Mouse (Mus musculus) spleen, adult 12 weeks (tissue): ENCODE results near the gene Rpl18a.

Experiments
- DNase-seq: peaks from one replicate; pipeline ENCODE4 v3.0.0; 2022; ENCODE audit warnings: low spot score

Gene Rpl18a

GRCm38 (mm10) chr8:70880546-70880945, 16.7 kb downstream of the Rpl18a start:
- DNase-seq = no peak

DNA sequence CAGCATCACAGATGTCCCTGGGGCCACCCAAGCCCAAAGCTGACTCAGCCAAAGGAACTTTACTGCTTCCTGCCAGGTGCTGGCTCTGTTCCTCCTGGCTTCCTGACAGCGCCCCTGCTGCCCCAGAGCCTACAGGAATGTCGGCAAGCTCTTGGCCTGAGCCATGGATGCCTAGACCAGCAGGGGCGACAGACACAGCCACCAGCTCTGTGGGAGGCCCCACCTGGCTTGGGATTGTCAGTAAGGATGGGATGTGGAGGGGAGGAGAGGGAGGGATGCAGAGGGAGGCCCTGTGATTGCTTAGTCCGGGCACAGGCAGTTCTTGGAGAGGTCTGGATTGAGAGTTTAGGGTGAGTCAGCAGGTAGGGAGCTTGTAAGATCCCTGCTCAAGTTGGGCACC, 17.1 kb downstream of the Rpl18a start:
- no peak for DNase-seq

DNA sequence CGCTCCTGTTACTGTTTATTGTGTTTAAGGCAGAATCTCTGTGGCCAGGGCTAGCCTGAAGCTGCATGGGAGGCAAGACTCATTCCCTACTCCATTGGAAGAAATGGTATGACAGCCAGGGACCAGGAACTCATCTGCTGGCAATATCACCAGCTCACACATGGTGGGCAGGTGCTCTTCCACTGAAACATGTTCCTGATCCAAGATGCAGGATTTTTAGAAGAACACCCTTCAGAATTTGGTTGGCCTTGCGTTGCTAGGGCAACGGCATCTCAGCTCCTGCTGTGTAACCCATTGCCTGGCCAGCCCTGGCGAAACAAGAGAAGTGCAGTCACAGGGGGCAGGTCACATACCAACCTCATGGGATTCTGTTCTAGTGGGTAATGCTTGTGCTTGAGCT, 17.7 kb downstream of the Rpl18a start:
- no peak for DNase-seq

DNA sequence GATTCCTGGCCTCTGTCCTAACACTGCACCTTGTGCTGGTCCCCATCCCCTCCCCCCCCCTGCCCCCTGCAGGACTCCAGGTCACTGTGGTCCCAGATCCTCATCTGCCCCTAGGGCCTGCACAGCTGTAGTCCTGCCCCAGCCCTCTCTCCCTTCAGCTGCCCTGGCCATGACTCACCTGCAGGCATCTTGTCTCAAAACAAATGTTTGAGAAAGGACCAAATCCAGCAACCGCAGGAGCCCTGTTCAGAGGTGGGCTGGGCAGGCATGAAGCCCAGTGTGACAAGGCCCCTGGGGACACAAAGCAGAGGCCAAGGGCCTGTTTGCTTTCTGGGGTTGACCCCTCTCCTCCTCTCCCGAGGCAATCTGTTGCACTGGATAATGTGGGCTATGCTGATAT, 19.0 kb downstream of the Rpl18a start:
- DNase-seq = no peak

- no peak for DNase-seq
Observed at GRCm38 (mm10) chr8:70876382-70876781, 20.8 kb downstream of the Rpl18a start.

- no peak for DNase-seq
Observed at GRCm38 (mm10) chr8:70874441-70874840, 22.8 kb downstream of the Rpl18a start.

GRCm38 (mm10) chr8:70873364-70873985, 23.7 kb downstream of the Rpl18a start, which contains the start of gene Ccdc124:
Ccdc124 (minus strand) TSS chr8:70873935.
- peak; percentile 91 for DNase-seq

GRCm38 (mm10) chr8:70872643-70873363, 24.4 kb downstream of the Rpl18a start:
- no peak for DNase-seq

- no peak for DNase-seq
Observed at GRCm38 (mm10) chr8:70871195-70871807, 25.9 kb downstream of the Rpl18a start.

- peak; percentile 66 for DNase-seq
Observed at GRCm38 (mm10) chr8:70869601-70870041, 27.6 kb downstream of the Rpl18a start.

DNA sequence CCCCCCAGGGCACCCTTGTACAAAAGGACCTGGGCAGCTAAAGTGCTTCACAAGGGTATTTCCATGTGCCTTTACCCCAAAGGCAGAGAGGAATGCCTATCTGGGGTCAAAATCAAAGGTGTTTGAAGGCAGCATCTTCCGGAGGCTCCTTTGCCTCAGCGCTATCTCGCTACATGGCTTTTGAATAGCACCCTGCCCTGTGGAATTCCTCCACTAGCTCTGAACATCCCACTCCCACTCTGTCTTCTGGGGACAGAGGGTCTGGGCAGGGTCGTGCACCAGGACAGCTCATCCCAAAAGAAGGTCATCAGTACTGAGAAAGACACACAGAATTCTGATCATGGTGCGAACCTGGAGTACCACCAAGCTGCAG, 28.0 kb downstream of the Rpl18a start:
- no peak for DNase-seq

DNA sequence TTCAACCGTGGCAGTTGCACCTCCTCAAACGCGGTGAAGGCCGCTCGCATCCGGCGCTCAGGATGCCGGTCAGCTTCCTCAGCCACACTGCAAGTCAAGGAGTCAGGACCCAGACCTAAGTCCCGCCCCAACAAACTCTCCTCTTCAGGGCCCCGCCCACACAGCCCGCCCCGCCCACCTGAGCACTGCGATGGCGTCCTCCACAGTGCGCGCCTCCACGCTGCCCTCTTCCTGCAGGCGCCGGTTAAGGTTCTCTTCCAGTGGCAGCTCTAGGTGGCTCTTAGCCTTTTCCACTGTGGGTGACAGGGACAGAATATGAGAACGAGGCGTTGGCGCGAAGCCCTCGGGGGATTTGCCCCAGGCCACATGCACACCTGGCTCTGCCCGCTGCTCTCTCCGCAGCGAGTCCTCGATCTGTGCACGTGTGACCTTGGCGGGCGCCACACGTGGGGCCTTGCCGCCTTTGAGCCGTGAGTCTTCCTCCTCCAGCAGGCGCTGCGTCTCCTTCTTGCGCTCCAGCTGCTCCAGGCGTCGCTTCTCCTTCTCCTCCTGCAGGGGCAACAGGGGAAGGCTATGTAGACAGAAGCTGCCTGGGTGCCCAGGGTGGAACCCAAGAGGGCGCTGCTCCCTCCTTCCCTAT, 28.5 kb downstream of the Rpl18a start:
- peak; percentile 62 for DNase-seq

DNA sequence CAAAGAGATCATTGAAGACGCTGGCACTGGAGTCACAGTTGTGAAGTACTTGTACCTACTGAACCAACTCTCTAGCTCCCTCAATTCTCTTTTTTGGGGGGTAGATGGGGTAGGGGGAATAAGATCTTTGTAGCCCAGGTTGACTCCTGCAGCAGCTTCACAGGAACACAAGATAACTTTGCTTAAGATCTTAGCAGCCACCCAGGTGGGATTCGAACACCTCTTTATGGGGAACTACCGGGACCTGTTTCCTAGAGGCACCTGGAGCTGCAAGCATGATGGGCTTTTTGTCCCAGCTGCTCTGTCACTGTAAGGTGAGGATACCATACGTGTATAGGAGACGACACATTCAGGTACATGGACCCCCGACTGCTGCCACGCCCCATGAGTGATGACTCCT, 30.6 kb downstream of the Rpl18a start:
- no peak for DNase-seq

- no peak for DNase-seq
Observed at GRCm38 (mm10) chr8:70866001-70866520, 31.2 kb downstream of the Rpl18a start.

- peak; percentile 96 for DNase-seq
Observed at GRCm38 (mm10) chr8:70865350-70866000, 31.7 kb downstream of the Rpl18a start.

DNA sequence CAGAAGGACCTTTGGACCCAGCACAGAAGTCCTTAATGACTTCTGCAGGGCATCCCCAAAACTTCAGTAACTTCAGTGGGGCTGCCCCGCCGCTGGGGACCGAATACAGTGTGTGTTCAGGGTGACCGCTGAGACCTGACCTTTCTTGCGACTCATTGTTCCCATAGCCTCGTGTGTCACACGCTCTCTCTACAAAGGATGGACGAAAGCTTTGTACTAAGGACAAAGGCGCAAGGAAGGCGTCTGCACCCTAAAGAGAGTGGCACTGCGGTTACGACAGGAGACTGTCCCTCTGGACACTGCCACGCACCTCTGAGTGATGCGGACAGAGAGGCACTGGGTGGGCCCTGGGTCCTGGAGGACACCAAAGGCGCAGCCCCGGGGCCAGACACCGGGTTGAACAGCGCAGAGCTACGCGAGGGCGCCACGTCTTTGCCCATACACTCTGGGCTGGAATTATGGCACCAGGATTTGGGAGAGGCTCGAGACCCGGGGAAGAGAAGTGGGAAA, 32.4 kb downstream of the Rpl18a start:
- no peak for DNase-seq

GRCm38 (mm10) chr8:70863956-70864711, 33.1 kb downstream of the Rpl18a start:
- no peak for DNase-seq

DNA sequence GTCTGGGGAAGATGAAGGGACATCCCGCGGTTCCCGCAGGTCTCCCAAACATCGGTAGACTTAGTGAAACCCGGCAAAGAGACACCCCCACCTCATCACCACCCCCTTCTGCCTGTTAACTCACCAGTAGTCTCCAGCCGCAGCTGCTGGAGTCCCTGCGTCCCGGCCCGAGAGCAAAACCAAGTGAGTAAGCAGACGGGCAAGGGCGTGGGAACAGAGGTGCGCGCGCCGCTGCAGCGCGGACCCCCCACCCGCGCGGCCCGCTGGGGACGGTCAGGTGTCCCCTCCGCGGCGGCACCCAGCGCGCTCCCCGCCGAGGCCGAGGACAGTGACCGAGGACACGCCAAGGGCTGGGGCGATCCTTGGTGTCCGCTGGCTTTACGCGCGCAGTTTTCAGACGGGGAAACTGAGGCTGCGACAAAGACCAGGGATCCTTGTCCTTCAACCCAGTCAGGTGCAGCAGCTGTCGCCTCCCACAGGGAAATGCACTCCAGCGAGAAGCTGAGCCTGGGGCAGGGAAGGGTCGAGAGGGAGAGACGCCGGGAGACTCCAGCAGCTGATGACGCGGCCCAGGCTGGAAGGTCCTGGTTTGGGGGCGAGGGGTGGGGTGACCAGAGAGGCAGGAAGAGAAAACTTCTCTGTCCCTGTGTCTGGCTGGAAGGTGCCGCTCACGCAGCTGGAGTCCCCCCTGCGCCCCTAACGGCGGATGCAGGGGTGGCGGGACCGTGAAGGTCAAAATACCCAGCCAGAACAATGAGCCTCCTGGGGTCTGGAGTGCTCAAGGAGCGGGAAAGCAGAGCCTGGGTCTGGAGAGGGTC, 34.2 kb downstream of the Rpl18a start, which contains the start of gene Kcnn1:
Gene Kcnn1, minus strand, starts transcription at position 435 of the 818 bp plus-strand sequence.
- no peak for DNase-seq

DNA sequence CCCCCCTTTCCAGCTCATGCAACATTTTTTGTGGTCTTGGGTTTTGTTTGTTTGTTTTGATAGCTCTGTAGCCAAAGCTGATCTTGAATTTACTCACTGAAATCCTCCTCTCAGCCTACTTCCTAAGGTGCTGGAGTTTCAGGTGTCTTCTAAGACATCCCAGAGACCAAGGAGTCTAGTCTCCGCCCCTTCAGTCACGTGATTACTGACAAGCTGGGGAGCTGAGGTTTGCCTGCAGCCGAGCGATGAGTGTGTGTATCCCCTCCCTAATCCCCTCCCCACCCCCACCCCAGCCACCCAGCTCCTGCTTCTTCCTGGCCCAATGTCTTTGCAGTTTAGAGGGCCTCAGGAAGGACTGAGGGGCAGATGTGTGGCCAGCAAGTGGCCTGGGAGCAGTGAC, 39.7 kb downstream of the Rpl18a start:
- DNase-seq = no peak
